Mouse (Mus musculus) E14TG2a.4 (cell line): ENCODE results near the gene Acsbg2.

Experiments used
- H3K27me3 ChIP-seq: 2 replicates; pipeline ENCODE4 v1.6.1; 2014; ENCODE audit warnings: low read length, control low read depth; ENCODE audit not compliant: insufficient read depth
- H3K36me3 ChIP-seq: 2 replicates; pipeline ENCODE4 v1.6.1; 2014; ENCODE audit warnings: low read length, control low read depth; ENCODE audit not compliant: insufficient read depth
- H3K4me1 ChIP-seq: replicated peaks from 2 replicates; pipeline ENCODE4 v1.6.1; 2014; ENCODE audit warnings: low read depth, low read length, control low read depth
- H3K4me3 ChIP-seq: replicated peaks from 2 replicates; pipeline ENCODE4 v1.5.1; 2014; ENCODE audit warnings: mild to moderate bottlenecking, low read length
- H3K9me3 ChIP-seq: 2 replicates; pipeline ENCODE4 v1.6.1; 2014; ENCODE audit warnings: low read length, control low read depth
- CTCF ChIP-seq: conservative IDR thresholded peaks from 2 replicates; pipeline ENCODE4 v1.5.1; 2014; ENCODE audit warnings: low read length
- NANOG ChIP-seq: IDR thresholded peaks from 2 replicates; pipeline ENCODE4 v1.6.1; 2014; ENCODE audit warnings: borderline replicate concordance, low read length, mixed read lengths
- POU5F1 ChIP-seq: IDR thresholded peaks from 2 replicates; pipeline ENCODE4 v1.6.1; 2014; ENCODE audit warnings: low read length, borderline replicate concordance

Acsbg2 gene

GRCm38 (mm10) chr17:56840524-56840923 is 33.7 kb downstream of the Acsbg2 start:
- Histone ChIP-seq H3K4me1 (peaks cover 59% of the 10 kb centered on the region), H3K36me3 (no peaks in the 10 kb centered on the region), H3K27me3 (no peaks in the 10 kb centered on the region), H3K4me3 (no peak overlapping the region), H3K9me3 (no peaks in the 10 kb centered on the region)
- TF ChIP-seq CTCF (no peak), NANOG (no peak), POU5F1 (no peak)

- H3K27me3 ChIP-seq, result no peaks in the 10 kb centered on the region
- peaks cover 79% of the 10 kb centered on the region for H3K4me1 ChIP-seq
- no peaks in the 10 kb centered on the region for H3K9me3 ChIP-seq
- no peak overlapping the region for H3K4me3 ChIP-seq
- no peaks in the 10 kb centered on the region for H3K36me3 ChIP-seq
- TF ChIP-seq POU5F1, result no peak
- TF ChIP-seq NANOG, result no peak
- TF ChIP-seq CTCF, result no peak
Observed at GRCm38 (mm10) chr17:56836336-56836735, 37.9 kb downstream of the Acsbg2 start.

GRCm38 (mm10) chr17:56833381-56833780 is 40.9 kb downstream of the Acsbg2 start:
- Histone ChIP-seq H3K9me3 (no peaks in the 10 kb centered on the region), H3K4me3 (peak overlapping the region; percentile 39; the same call in 1 of the 2 replicates), H3K36me3 (peaks cover 3% of the 10 kb centered on the region; the same call in 1 of the 2 replicates), H3K4me1 (peaks cover 79% of the 10 kb centered on the region), H3K27me3 (no peaks in the 10 kb centered on the region)
- TF ChIP-seq CTCF (no peak), NANOG (peak; percentile 70)

- Histone ChIP-seq H3K27me3 (no peaks in the 10 kb centered on the region), H3K36me3 (peaks cover 4% of the 10 kb centered on the region; the same call in 1 of the 2 replicates), H3K4me3 (peak overlapping the region; percentile 39), H3K4me1 (peaks cover 84% of the 10 kb centered on the region), H3K9me3 (no peaks in the 10 kb centered on the region)
- TF ChIP-seq POU5F1 (no peak), CTCF (no peak), NANOG (no peak)
Observed at GRCm38 (mm10) chr17:56832918-56833317, 41.3 kb downstream of the Acsbg2 start.

GRCm38 (mm10) chr17:56831111-56831816 is 43.0 kb downstream of the Acsbg2 start:
- H3K36me3 ChIP-seq, result peaks cover 16% of the 10 kb centered on the region
- no peaks in the 10 kb centered on the region for H3K27me3 ChIP-seq
- no peak for TF ChIP-seq CTCF
- no peak for TF ChIP-seq POU5F1
- no peak for TF ChIP-seq NANOG
- peak overlapping the region; percentile 77 for H3K4me3 ChIP-seq
- H3K4me1 ChIP-seq, result peaks cover 82% of the 10 kb centered on the region
- no peaks in the 10 kb centered on the region for H3K9me3 ChIP-seq

GRCm38 (mm10) chr17:56830411-56831110 is 43.7 kb downstream of the Acsbg2 start, which contains the start of gene Rfx2:
Gene Rfx2, minus strand, starts transcription at chr17:56831013.
- peaks cover 82% of the 10 kb centered on the region for H3K4me1 ChIP-seq
- peaks cover 20% of the 10 kb centered on the region for H3K36me3 ChIP-seq
- H3K9me3 ChIP-seq, result no peaks in the 10 kb centered on the region
- no peak for TF ChIP-seq NANOG
- no peak for TF ChIP-seq CTCF
- no peak for TF ChIP-seq POU5F1
- H3K27me3 ChIP-seq, result no peaks in the 10 kb centered on the region
- H3K4me3 ChIP-seq, result peak within 1 kb of the TSS; percentile 85

- no peak for TF ChIP-seq CTCF
- no peak for TF ChIP-seq POU5F1
- TF ChIP-seq NANOG, result no peak
- Histone ChIP-seq H3K4me1 (peaks cover 81% of the 10 kb centered on the region), H3K9me3 (no peaks in the 10 kb centered on the region), H3K4me3 (peak overlapping the region; percentile 85), H3K27me3 (no peaks in the 10 kb centered on the region), H3K36me3 (peaks cover 26% of the 10 kb centered on the region)
Observed at GRCm38 (mm10) chr17:56829795-56830194, 44.5 kb downstream of the Acsbg2 start.

- H3K27me3 ChIP-seq, result no peaks in the 10 kb centered on the region
- peak overlapping the region; percentile 85 for H3K4me3 ChIP-seq
- H3K4me1 ChIP-seq, result peaks cover 82% of the 10 kb centered on the region
- no peak for TF ChIP-seq POU5F1
- H3K36me3 ChIP-seq, result peaks cover 33% of the 10 kb centered on the region
- H3K9me3 ChIP-seq, result no peaks in the 10 kb centered on the region
Observed at GRCm38 (mm10) chr17:56829171-56829570, 45.1 kb downstream of the Acsbg2 start.
